Mouse (Mus musculus) kidney, postnatal 0 days (tissue): ENCODE measurements at regions not wholly inside any gene's neighbourhood (a gene's known extent, or its start where the extent isn't known, plus 50 kb on each side); places are given as distances from the start of the nearest gene placed in this dataset.

Experiments
- ATAC-seq: fragments of 200-750 bp; cut with Nextera tagmentation; replicated peaks from 2 replicates; pipeline ENCODE4 v1.8.0; 2017; ENCODE audit warnings: low read depth, moderate number of reproducible peaks, moderate TSS enrichment, moderate library complexity; ENCODE audit not compliant: low FRiP score
- DNase-seq: peaks from one replicate; pipeline ENCODE4 v3.0.0-alpha.2; 2016; ENCODE audit warnings: low spot score
- H3K27ac ChIP-seq: fragments of 300-500 bp; sonication (generic); 2 replicates; pipeline ENCODE4 v1.5.1; 2014; ENCODE audit warnings: mild to moderate bottlenecking
- H3K27me3 ChIP-seq: fragments of 300-500 bp; sonication (generic); 2 replicates; pipeline ENCODE4 v1.6.1; 2014; ENCODE audit warnings: low read length, mixed read lengths; ENCODE audit not compliant: insufficient read depth
- H3K36me3 ChIP-seq: fragments of 300-500 bp; sonication (generic); 2 replicates; pipeline ENCODE4 v1.6.1; 2014; ENCODE audit warnings: low read length, mixed read lengths; ENCODE audit not compliant: insufficient read depth
- H3K4me1 ChIP-seq: fragments of 300-500 bp; sonication (generic); replicated peaks from 2 replicates; pipeline ENCODE4 v1.6.1; 2014; ENCODE audit warnings: antibody characterized with exemption, low read length, mixed read lengths; ENCODE audit not compliant: insufficient read depth
- H3K4me2 ChIP-seq: fragments of 300-500 bp; sonication (generic); 2 replicates; pipeline ENCODE4 v1.6.1; 2014; ENCODE audit warnings: mild to moderate bottlenecking, low read length, moderate library complexity, mixed read lengths
- H3K4me3 ChIP-seq: fragments of 300-500 bp; sonication (generic); replicated peaks from 2 replicates; pipeline ENCODE4 v1.5.1; 2014; ENCODE audit warnings: low read depth, low read length
- H3K9ac ChIP-seq: fragments of 300-500 bp; sonication (generic); 2 replicates; pipeline ENCODE4 v1.6.1; 2014; ENCODE audit warnings: low read depth, low read length
- H3K9me3 ChIP-seq: fragments of 300-500 bp; sonication (generic); replicated peaks from 2 replicates; pipeline ENCODE4 v1.6.1; 2016; ENCODE audit warnings: low read length, inconsistent platforms, mixed read lengths
- CTCF ChIP-seq: IDR thresholded peaks from 2 replicates; pipeline ENCODE4 v1.5.1; 2016; ENCODE audit warnings: antibody characterized with exemption, low read depth, mild to moderate bottlenecking, moderate library complexity
- WGBS: fragments of 180-500 bp; shearing (Covaris S2); extraction: QIAGEN DNeasy Blood & Tissue Kit; methylation state at CpG from one replicate; pipeline ENCODE4 v1.1.7; 2014; 5-methylcytosine and 5-hydroxymethylcytosine counted together

DNA sequence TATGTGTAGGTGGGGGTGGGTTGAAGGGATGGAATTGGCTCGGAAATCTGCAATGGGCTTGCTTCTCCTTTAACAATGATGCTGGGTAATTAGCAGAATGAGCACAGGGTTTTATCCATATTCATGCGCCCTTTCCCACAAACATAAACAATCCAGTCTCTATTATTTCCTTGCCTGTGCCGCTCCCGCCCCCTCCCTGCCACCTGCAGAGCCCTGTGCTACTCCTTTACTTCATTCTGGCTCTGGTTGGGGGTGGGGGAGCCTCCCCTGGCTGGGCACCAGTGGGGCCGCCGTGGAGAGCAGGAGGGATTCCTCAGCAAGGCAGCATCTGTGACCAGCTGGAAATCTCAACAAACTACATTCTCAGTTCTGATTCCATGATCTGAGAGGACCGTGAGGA lies 374.4 kb downstream of the Bcl11a start:
- 56% methylated on average over 7 of the region's 7 CpGs for WGBS
- ATAC-seq (no peak), DNase-seq (no peak)
- Histone ChIP-seq H3K4me1 (no peaks in the 10 kb centered on the region), H3K9me3 (no peaks in the 10 kb centered on the region), H3K27ac (no peak overlapping the region), H3K36me3 (no peaks in the 10 kb centered on the region), H3K4me3 (no peak overlapping the region), H3K4me2 (no peak overlapping the region), H3K9ac (no peak overlapping the region), H3K27me3 (no peaks in the 10 kb centered on the region)
- TF ChIP-seq CTCF = no peak

DNA sequence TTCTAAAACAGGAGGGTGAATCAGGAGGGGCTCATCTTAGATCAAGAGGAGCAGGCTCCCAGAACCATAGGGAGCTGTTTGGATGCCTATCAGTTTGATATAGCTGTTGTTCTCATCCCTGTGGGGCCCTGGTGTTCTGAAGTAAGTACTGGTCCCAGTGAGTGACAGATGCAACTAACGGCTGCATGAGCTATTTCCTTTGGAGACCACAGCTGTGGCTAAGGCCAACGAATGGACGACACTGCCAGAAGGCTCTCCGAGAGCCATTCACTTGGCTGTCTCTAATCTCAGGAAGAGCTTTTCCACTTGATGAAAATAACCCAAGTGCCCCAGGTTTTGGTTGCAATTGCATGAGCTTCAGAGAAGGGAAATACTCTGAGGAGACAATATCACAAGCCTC lies 386.8 kb downstream of the Bcl11a start:
- no peaks in the 10 kb centered on the region for H3K9me3 ChIP-seq
- no peak overlapping the region for H3K4me2 ChIP-seq
- H3K27ac ChIP-seq = no peak overlapping the region
- H3K4me1 ChIP-seq = no peaks in the 10 kb centered on the region
- 63% methylated on average over 4 of the region's 4 CpGs for WGBS
- no peaks in the 10 kb centered on the region for H3K36me3 ChIP-seq
- H3K9ac ChIP-seq = no peak overlapping the region
- no peak for TF ChIP-seq CTCF
- H3K4me3 ChIP-seq = no peak overlapping the region
- ATAC-seq = no peak
- H3K27me3 ChIP-seq = no peaks in the 10 kb centered on the region
- DNase-seq = no peak

DNA sequence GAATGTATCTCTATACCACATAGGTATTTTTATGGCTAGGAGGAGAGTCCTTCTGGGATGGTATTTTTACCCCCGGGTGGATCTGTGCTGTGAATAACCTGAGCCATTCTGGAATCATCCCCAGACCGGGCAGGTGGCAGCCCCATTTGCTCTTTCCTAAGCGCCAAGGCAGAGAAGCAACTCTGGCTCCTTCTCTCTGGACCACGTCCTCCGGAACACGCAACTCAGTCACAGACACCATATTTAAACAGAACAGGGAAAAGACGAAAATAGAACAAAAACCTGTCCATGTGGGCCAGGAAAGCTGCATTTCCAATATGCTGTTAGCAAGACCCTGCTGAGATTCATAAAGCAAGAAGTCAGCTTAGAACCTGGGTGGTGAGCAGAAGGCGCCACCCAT lies 389.6 kb downstream of the Bcl11a start:
- H3K9ac ChIP-seq = no peak overlapping the region
- no peaks in the 10 kb centered on the region for H3K36me3 ChIP-seq
- ATAC-seq (no peak), DNase-seq (no peak)
- H3K9me3 ChIP-seq = no peaks in the 10 kb centered on the region
- TF ChIP-seq CTCF = no peak
- H3K4me3 ChIP-seq = no peak overlapping the region
- WGBS = 93% methylated on average over 8 of the region's 8 CpGs
- H3K4me1 ChIP-seq = no peaks in the 10 kb centered on the region
- H3K27ac ChIP-seq = no peak overlapping the region
- H3K27me3 ChIP-seq = no peaks in the 10 kb centered on the region
- no peak overlapping the region for H3K4me2 ChIP-seq

DNA sequence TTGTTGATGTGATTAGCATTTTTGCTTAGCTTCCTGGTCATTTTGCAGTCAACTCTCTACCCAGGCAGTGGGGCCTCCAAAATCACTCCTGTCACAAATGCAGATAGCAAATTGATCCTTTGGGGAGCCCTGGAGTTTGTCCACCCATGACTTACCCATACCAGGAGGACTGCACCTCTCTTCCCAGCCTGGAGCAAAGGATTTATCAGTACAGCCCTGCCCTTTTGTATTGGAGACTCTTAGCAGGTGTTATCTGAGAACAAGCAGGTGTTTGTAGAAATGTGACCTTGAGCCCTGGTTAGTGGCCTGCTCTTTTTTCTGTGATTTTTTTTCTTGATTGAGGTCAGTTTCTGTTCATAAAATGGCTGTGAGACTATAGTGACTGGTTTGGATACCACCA lies 392.6 kb downstream of the Bcl11a start:
- H3K4me2 ChIP-seq = no peak overlapping the region
- TF ChIP-seq CTCF = no peak
- H3K9ac ChIP-seq = no peak overlapping the region
- DNase-seq (no peak), ATAC-seq (no peak)
- H3K27me3 ChIP-seq = no peaks in the 10 kb centered on the region
- H3K9me3 ChIP-seq = no peaks in the 10 kb centered on the region
- H3K27ac ChIP-seq = no peak overlapping the region
- no peak overlapping the region for H3K4me3 ChIP-seq
- H3K36me3 ChIP-seq = no peaks in the 10 kb centered on the region
- H3K4me1 ChIP-seq = no peaks in the 10 kb centered on the region

DNA sequence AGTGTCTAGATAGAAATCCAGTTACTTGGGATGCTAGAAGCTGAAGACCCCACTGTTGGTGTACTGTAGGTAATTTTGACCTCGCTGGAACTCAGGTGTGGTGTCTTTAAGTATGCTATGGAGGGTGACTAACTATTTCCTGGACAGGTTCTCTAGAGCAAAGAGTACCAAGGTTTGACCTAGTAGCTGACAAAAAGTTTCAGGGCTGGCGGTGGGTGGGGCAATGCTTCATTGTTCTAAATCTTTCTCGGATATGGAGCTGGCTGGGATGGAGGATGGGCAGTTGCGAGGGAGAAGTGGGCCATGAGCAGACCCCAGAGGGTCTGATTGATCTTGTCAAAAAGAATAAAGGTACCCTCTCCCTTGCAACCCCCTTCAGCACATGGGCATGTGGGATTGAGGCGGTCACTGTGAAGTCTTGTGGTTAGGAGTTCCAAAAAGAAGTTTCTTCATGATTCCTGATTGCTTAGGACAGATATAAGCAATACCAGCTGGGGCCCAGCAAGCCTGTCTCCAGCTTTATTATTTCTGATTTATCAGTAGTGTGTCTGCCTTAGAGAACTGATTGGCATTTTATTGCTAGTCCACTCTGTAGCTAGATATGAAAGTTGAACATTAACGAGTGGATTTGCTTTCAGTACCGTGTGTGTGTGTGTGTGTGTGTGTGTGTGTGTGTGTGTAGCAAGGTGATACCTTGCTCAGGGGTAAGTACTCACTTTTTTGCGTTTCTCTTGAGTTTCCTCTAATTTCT lies 394.9 kb downstream of the Bcl11a start:
- no peak for ATAC-seq
- 64% methylated on average over 8 of the region's 8 CpGs for WGBS

DNA sequence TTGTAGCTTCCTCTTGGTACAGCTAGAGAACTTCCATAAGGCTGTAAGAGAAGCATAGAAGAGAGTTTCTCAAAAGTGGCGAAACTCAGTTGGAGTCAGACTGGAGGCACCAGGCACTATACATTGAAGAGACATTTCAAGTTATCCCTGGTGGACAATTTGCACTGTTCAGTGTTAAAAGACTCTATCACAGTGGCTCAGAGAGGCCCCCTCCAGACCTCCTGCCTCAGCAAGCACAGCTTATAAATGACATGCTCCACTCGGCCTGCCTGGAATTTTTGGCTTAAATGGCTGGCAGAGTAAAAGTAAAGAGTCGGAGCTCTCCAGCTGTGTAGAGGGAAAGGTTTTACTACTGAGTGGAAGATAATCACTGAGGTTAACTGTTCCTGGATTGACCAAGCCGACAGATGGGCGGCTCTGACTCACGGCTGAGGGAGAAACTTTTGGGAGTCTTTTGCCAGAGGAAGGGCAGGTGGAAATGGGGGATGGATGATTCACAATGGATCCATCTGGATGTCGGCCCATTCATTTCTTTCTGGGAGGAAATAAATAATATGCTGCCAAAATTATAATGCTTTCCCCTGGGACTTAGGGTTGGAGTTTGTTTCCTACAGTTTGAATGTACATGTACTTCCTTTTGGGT lies 395.6 kb downstream of the Bcl11a start:
- DNase-seq = no peak

More for the DNA sequence above, 394.9 kb downstream of the Bcl11a start:
- Histone ChIP-seq H3K4me2 (no peak overlapping the region), H3K9ac (no peak overlapping the region), H3K27ac (no peak overlapping the region), H3K36me3 (no peaks in the 10 kb centered on the region), H3K9me3 (no peaks in the 10 kb centered on the region), H3K4me1 (no peaks in the 10 kb centered on the region), H3K27me3 (no peaks in the 10 kb centered on the region), H3K4me3 (no peak overlapping the region)
- TF ChIP-seq CTCF = no peak
- DNase-seq = no peak

More for the DNA sequence above, 395.6 kb downstream of the Bcl11a start:
- H3K36me3 ChIP-seq = no peaks in the 10 kb centered on the region
- H3K27me3 ChIP-seq = no peaks in the 10 kb centered on the region
- H3K9me3 ChIP-seq = no peaks in the 10 kb centered on the region
- ATAC-seq = no peak
- no peaks in the 10 kb centered on the region for H3K4me1 ChIP-seq
- WGBS = 37% methylated on average over 7 of the region's 7 CpGs
- no peak overlapping the region for H3K9ac ChIP-seq
- no peak overlapping the region for H3K4me3 ChIP-seq
- TF ChIP-seq CTCF = no peak
- H3K27ac ChIP-seq = no peak overlapping the region
- no peak overlapping the region for H3K4me2 ChIP-seq
